Mouse (Mus musculus) liver, embryonic 14.5 days (tissue): ENCODE results near the gene Tle4.

ENCODE experiments used
- CTCF ChIP-seq: IDR thresholded peaks from 2 replicates; pipeline ENCODE4 v1.5.1; 2016; ENCODE audit warnings: antibody characterized with exemption, low read depth, control low read depth
- EP300 ChIP-seq: IDR thresholded peaks from 2 replicates; pipeline ENCODE4 v1.6.1; 2016; ENCODE audit warnings: antibody characterized with exemption, low read depth

- TF ChIP-seq CTCF (no peak), EP300 (no peak)
Measured at GRCm38 (mm10) chr19:14503862-14504261, 94.0 kb downstream of the Tle4 start.
